8 mouse cellular contexts compared by ENCODE assay signal in the genomic region with DNA sequence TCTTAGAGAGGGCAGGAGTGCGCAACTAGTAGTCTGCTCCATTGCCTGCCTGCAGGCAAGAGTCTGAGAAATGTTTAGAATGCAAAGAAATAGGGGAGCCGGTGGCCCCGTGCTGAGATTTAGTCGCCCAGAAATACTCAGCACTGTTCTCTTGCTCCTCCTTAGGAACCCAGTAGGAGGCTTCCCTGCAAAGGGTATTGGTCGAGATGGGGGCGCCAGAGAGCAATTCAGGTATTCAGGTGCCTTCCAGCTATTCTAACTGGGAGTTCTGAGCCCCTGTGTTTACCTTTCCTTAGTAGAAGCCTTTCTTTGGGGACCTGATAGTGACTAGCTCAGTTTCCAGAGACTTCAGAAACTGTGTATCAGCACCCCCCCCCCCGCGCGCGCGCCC. TPM values are rescaled to one million over a fixed set of nuclear protein-coding genes. Genes with fewer than 3 reads are reported as not detected.
DNase-seq lines count a peak whose midpoint lies in the region; ATAC-seq and TF ChIP-seq lines count a peak whose summit lies in the region.

No protein-coding gene starts in this region.

- no peaks in the 10 kb centered on the region for H3K9me3 ChIP-seq in hindbrain, embryonic 12.5 days (replicated peaks)
- H3K9me3 ChIP-seq in liver, embryonic 12.5 days (replicated peaks), result no peaks in the 10 kb centered on the region
- H3K9me3 ChIP-seq in neural tube, embryonic 11.5 days (ENCODE audit: control insufficient read depth, low read length), result no peaks in the 10 kb centered on the region

- peak; percentile 64 for DNase-seq in kidney, adult 2 months
- DNase-seq in kidney, adult 9 months, result no peak
- DNase-seq in embryo, embryonic 10.5 days (ENCODE audit: low spot score), result peak; percentile 74
- peak; percentile 53 for DNase-seq in neural tube, embryonic 11.5 days (ENCODE audit: low spot score)
- no peak for DNase-seq in spleen, postnatal 4 days (ENCODE audit: low spot score in 2 of 2)

- H3K4me3 ChIP-seq in kidney, adult 2 months (ENCODE audit: insufficient read depth, low read depth, low read length), result peak overlapping the region; percentile 60
- H3K4me3 ChIP-seq in hindbrain, embryonic 12.5 days, result peak overlapping the region; percentile 31
- H3K4me3 ChIP-seq in liver, embryonic 12.5 days, result peak overlapping the region; percentile 39
- H3K4me3 ChIP-seq in neural tube, embryonic 11.5 days (ENCODE audit: low read depth, low read length), result peak overlapping the region; percentile 22; the same call in 1 of the 2 replicates

- H3K27ac ChIP-seq in kidney, adult 2 months (ENCODE audit: insufficient read depth, low read depth, low read length), result no peak overlapping the region
- H3K27ac ChIP-seq in hindbrain, embryonic 12.5 days, result no peak overlapping the region
- H3K27ac ChIP-seq in liver, embryonic 12.5 days, result no peak overlapping the region
- no peak overlapping the region for H3K27ac ChIP-seq in neural tube, embryonic 11.5 days (ENCODE audit: low read depth, low read length)

- TF ChIP-seq CTCF in kidney, adult 2 months (conservative IDR thresholded peaks at IDR 0.05; ENCODE audit: insufficient read depth, insufficient read length, low read depth, low read length), result peak; percentile 37; the same call in 1 of the 2 replicates

- H3K4me2 ChIP-seq in hindbrain, embryonic 12.5 days (replicated peaks), result peak overlapping the region; percentile 56
- peak overlapping the region; percentile 65 for H3K4me2 ChIP-seq in liver, embryonic 12.5 days
- H3K4me2 ChIP-seq in neural tube, embryonic 11.5 days (ENCODE audit: low read depth), result peak overlapping the region; percentile 46

- ATAC-seq in hindbrain, embryonic 12.5 days (ENCODE audit: low FRiP score), result peak; percentile 4; the same call in 1 of the 2 replicates
- ATAC-seq in liver, embryonic 12.5 days, result no peak
- ATAC-seq in neural tube, embryonic 11.5 days (ENCODE audit: insufficient read depth, low FRiP score, low TSS enrichment), result no peak
- no peak for ATAC-seq in erythroid progenitor cell, adult 5-6 weeks (replicated peaks; ENCODE audit: low FRiP score, poor library complexity, severe bottlenecking)

- H3K4me1 ChIP-seq in kidney, adult 2 months (ENCODE audit: control insufficient read depth, insufficient read depth, low read length), result peaks cover 4% of the 10 kb centered on the region; the same call in 1 of the 2 replicates
- peaks cover 50% of the 10 kb centered on the region for H3K4me1 ChIP-seq in hindbrain, embryonic 12.5 days
- peaks cover 8% of the 10 kb centered on the region; the same call in 1 of the 2 replicates for H3K4me1 ChIP-seq in liver, embryonic 12.5 days
- peaks cover 12% of the 10 kb centered on the region for H3K4me1 ChIP-seq in neural tube, embryonic 11.5 days (ENCODE audit: control insufficient read depth, insufficient read depth, low read length)

- peaks cover 5% of the 10 kb centered on the region; the same call in 1 of the 2 replicates for H3K27me3 ChIP-seq in kidney, adult 2 months (replicated peaks; ENCODE audit: control insufficient read depth, insufficient read depth, low read length)
- H3K27me3 ChIP-seq in hindbrain, embryonic 12.5 days, result peaks cover 55% of the 10 kb centered on the region
- H3K27me3 ChIP-seq in liver, embryonic 12.5 days (replicated peaks), result peaks cover 73% of the 10 kb centered on the region
- peaks cover 49% of the 10 kb centered on the region for H3K27me3 ChIP-seq in neural tube, embryonic 11.5 days (ENCODE audit: control insufficient read depth, insufficient read depth, low read length)

- 0 out of 2 replicates have a peak overlapping the region, but pooled peaks have one; percentile 59 for H3K9ac ChIP-seq in hindbrain, embryonic 12.5 days
- H3K9ac ChIP-seq in liver, embryonic 12.5 days, result no peak overlapping the region
- H3K9ac ChIP-seq in neural tube, embryonic 11.5 days (ENCODE audit: low read length), result no peak overlapping the region

- H3K36me3 ChIP-seq in kidney, adult 2 months (ENCODE audit: control insufficient read depth, insufficient read depth, low read length), result no peaks in the 10 kb centered on the region
- H3K36me3 ChIP-seq in hindbrain, embryonic 12.5 days, result no peaks in the 10 kb centered on the region
- H3K36me3 ChIP-seq in liver, embryonic 12.5 days, result no peaks in the 10 kb centered on the region
- H3K36me3 ChIP-seq in neural tube, embryonic 11.5 days (ENCODE audit: control insufficient read depth, insufficient read depth, low read length), result no peaks in the 10 kb centered on the region

- WGBS in kidney, adult 2 months, result 8% methylated on average over 11 of the region's 11 CpGs
- 5% methylated on average over 11 of the region's 11 CpGs for WGBS in hindbrain, embryonic 12.5 days
- 4% methylated on average over 11 of the region's 11 CpGs for WGBS in liver, embryonic 12.5 days (ENCODE audit: insufficient replicate concordance)
- WGBS in neural tube, embryonic 11.5 days, result 3% methylated on average over 11 of the region's 11 CpGs

- no peak for TF ChIP-seq POLR2A in kidney, adult 2 months (IDR thresholded peaks at IDR 0.05; ENCODE audit: low read depth, low read length)

RNA-seq across cellular contexts. Expression of gene Irx2, which starts 11.5 kb away (rescaled TPM):
- polyA plus RNA-seq in kidney, adult 2 months (2012; rRNA removed), result 17.6 and 21.9 TPM in 2 replicates
- 62.7 and 67.2 TPM in 2 replicates for polyA plus RNA-seq in hindbrain, embryonic 12.5 days (2016; fragmentation: Nextera tagmentation; extraction: Ambion mirVana)
- 0.30 TPM in 1 of 2 replicates, not detected in the other for polyA plus RNA-seq in liver, embryonic 12.5 days (2016; fragmentation: Nextera tagmentation; extraction: Ambion mirVana)
- 19.6 and 21.9 TPM in 2 replicates for polyA plus RNA-seq in neural tube, embryonic 11.5 days (2014; fragmentation: Nextera tagmentation; extraction: Ambion mirVana)
- total RNA-seq in erythroid progenitor cell, adult 5-6 weeks (2015; ENCODE audit: low replicate concordance), result not detected in 2 replicates
- not detected in 2 replicates for total RNA-seq in erythroid progenitor cell, adult 5-6 weeks (2017; ENCODE audit: low replicate concordance)

Comparison
In these comparisons a context has a peak if more than half of its experiments do, and no peak if none do; other contexts are left out.
1. DNase-seq: peak in kidney, adult 2 months (single experiment), embryo, embryonic 10.5 days (single experiment) and neural tube, embryonic 11.5 days (single experiment); none in kidney, adult 9 months (single experiment) and spleen, postnatal 4 days (0 of 2).
2. RNA of gene Irx2, which starts 11.5 kb away (polyA plus RNA-seq): 62.7 to 67.2 TPM in hindbrain, embryonic 12.5 days, 19.6 to 21.9 TPM in neural tube, embryonic 11.5 days and 17.6 to 21.9 TPM in kidney, adult 2 months; 0.30 TPM in liver, embryonic 12.5 days; every median in the first group is over 10 times any median in the second.
3. Peak in every context shown above with its lines, with median percentiles within 50 percentile points of each other: H3K4me3 ChIP-seq and H3K4me2 ChIP-seq.